Mouse (Mus musculus): ENCODE data around the gene Itgb5.

Itgb5 gene

DNA sequence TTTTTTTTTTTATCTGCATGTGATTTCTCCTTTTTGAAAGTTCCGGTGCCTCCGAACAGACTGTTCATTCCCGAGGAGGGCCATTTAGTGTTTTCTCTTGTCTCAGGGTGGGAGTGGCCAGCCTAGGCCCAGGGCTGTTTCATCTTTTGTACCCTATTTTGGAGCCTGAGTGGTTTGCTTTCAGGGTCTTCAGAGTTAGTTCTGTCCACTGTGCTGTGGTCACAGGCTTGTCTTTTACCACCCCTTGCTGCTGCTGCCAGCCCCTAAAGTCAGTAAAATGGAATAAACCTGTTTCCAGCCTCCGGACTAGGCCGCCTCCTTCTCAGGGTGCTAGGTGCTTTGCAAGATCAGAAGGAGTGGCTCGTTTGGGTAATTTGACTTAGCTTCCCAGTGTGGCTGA is 2.6 kb downstream of the Itgb5 start:
- DNase-seq (ENCODE audit: low read depth, low spot score) = no peak

DNA sequence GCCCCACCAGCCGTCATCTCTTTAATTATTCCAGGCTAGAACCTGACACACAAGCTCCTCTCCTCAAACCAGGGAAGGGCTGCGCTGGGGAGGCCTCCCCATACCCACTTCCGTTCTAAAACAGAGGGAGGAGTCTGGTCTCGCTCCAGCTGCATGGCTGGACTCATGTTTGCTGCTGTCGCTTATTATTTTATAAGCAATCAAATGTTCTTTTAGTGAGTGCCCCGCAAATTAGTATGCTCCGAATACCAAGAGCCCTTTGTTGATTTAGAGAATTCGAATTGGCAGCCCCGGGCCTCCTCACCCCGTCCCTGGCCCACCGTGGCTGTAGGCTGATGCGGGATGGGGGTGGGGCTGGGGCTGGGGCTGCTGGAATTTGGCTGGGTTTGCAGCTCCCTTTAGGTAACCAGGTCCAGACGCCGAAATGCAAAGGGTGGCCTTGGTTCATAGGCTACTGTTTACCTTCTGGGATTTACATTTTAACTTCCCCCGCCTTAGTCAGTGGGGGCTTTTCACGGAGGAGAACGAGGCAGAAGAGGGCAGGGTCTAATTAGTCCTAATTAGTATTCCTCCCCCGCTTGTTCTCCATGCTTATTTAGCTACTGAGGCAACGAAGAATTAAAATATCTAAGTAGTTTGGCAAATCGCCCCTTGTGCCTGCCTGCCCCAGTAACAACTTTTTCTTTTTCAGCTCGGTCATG is 3.4 kb downstream of the Itgb5 start:
- peak; percentile 33 for DNase-seq (ENCODE audit: low read depth, low spot score)

DNA sequence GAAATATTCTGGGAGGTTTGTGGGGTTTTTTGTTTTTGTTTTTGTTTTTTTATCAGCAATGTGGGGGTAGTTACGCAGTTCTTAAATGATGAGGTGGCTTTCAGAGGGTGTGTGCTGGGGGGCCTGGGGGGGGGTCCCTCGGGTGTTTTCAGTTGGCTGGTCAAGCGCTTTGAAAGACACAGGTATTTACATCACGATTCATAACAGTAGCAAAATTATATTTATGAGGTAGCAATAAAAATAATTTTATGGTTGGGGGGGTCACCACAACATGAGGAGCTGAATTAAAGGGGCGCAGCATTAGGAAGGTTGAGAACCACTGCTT is 3.9 kb downstream of the Itgb5 start:
- no peak for DNase-seq (ENCODE audit: low read depth, low spot score)

DNA sequence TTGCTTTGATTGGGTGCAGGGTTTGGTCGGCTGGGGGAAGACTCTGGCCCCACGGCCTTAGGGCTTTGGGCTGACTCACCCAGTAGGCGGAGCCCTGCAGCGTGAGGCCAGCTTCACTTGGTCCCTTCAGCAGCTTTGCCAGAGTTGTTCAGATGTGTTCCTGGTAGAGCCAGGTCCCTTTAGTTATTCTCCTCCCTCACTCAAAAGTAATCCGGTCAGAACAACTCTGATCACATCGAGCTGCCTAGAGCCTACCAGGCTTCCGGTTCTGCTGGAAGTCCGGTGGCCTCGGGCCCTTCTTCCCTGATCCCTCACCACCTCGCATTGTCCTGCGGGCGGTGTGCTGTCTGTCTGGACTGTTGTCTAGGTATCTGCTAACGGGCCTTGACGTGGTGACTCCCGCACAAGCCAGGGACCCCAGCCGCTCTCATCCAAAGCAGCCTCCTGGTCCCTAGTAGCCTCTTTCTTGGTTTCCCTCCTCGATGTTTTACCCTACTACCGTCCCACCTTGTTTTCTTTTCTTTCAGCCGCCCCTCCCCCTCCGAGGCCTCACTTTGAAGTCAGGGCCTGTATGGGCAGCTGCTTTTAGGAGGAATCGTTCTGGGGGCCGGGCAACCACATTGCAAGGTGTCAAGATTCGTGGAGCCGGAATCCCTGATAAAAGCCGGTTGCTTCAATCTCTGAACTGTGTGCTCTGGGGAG is 4.5 kb downstream of the Itgb5 start:
- peak; percentile 92 for DNase-seq (ENCODE audit: low read depth, low spot score)

DNA sequence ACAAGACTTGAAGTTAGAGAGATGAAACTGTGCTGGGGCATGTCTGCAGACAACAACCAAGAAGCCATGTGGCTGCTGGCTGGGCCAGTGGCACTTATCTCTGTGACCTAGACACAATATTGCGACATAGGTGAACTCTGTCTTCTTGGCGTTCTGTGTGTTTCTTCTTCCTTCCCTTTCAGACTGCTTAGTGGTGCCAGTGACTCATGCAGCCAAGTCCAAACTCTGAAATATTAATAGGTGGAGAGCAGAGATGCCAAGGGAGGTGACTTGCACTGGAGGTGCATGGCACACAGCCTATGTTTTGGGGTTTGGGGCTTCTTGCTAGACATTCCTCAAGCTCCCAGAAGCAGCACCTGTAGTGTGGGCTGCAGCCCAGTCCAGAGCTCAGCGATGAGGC is 7.2 kb downstream of the Itgb5 start:
- peak; percentile 90 for DNase-seq (ENCODE audit: low read depth, low spot score)

DNA sequence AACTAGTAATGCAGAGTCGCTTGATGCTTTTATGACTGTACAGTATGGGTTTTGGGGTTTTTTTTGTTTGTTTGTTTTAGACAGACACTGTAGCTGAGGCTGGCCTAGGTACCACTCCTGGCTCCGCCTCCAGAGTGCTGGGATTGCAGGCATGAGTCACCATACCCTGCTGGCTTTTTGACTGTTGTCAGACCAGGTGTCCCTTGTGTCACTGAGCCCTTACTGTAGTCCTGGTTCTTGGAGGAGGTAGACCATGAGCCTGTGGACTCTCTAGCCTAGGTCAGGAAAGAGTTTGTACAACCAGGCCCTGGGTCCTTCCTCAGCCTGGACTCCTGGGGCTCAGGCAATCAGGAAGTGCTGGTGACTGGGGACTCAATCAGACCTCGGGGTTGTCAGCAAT is 7.7 kb downstream of the Itgb5 start:
- DNase-seq (ENCODE audit: low read depth, low spot score) = peak; percentile 77

DNA sequence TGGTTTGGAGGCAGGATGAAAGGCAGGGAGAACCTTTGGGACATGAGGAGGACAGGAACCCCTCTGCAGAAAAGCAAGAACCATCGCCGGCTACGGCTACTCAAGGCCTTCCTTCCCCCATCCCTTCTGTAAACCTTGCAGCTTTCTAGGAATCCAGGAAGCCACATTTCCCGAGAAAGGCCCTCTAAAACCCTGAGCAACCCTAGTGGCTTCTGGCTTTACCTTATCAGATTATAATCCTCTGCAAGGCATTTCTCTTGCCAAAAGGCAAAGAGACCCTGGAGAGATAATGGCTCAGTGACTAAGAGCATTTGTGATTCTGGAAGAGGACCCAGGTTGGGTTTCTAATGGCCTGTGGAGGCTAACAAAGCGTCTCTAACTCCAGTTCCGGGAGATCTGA is 11.2 kb downstream of the Itgb5 start:
- no peak for DNase-seq (ENCODE audit: low read depth, low spot score)

DNA sequence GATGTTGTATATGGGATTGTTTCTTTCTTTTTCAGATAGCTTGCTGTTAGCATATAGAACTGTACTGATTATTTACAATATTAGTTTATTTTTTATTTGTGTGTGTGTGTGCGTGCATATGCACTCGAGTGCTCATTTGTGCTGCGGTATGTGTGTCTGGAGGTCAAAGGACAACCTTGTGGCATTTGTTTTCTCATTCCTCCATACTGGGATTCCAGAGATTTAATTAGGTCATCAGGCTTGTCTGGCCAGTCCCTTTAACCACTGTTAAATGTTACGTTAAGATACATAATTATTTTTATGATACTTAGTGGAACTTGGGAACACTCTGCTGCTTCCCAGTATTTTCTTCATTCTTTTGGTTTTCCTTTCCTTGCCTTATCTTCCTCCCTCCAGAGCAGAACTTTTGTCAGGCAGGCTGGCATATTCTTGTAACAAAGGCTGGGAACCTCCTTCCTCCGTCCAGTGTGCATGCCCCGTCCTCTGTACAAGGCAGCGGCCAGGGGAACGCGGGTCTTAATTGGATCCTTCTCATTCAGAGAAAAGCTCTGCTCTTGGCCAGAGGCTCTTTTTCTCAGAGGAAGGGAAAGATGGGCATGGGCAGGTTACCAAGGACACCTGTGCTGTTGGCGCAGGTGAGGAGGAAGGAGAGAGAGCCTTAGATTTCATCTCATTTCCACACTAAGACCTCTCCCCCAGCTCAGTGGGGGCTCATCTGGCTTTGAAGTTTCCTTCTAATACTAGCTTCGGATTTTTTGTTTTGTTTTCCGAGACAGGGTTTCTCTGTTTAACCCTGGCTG is 12.8 kb downstream of the Itgb5 start:
- DNase-seq (ENCODE audit: low read depth, low spot score) = no peak

DNA sequence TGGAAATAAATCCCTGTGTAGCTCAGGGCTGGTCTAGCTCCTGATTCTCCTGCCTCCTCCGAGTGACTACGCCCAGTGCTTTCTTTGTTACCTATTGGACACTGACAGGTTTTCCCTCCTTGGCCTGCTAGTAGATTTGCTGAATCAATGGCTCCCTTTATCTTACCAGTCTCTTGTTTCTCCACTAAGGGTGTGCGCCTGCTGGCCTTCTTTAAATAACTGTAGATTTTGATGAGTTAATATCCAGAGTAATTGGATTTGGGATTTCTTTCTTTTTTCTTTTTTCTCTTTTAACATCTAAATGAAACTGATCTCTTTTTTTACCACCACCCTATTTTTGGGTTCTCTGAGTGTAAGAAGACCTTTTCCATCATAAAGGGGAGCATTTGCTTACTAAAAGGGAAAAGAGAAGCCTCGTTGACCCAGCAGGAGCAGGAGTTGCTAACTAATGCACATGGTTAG is 14.7 kb downstream of the Itgb5 start:
- DNase-seq (ENCODE audit: low read depth, low spot score) = no peak

DNA sequence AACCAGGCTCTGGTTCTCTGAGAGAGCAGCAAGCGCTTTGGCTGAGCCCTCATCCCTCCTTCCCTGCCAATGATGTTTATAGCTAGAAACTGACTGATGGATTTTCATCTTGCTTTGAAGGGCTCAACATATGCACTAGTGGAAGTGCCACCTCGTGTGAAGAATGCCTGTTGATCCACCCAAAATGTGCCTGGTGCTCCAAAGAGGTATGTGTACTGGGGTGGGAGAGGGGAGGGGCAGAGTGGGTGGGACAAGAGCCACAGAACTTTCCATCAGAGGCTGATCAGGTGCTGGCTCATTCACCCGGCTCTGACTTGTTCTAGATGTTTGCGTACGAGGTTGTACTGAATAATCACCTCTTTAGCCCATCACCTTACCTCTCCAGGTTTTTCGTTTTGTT is 15.4 kb downstream of the Itgb5 start:
- no peak for DNase-seq (ENCODE audit: low read depth, low spot score)

DNA sequence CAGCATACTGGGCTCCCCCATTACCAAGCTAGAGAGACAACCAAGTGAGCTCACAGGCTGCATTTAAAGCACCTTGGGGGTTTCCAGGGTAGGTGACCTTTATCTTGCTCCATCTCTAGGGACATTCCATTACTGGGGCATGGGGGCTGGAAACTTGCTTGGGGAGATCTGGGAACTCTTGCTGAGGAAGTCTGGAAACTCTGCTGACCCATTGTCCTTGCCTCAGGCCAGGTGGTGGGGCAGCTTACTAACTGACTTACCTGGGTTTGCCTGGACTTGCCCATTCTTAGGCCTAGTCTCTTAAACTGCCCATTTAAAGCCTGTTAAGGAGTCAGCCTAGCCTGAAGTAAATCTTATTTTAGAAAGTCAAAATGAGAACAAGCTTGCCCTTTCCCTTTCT is 23.8 kb downstream of the Itgb5 start:
- DNase-seq (ENCODE audit: low read depth, low spot score) = no peak

DNA sequence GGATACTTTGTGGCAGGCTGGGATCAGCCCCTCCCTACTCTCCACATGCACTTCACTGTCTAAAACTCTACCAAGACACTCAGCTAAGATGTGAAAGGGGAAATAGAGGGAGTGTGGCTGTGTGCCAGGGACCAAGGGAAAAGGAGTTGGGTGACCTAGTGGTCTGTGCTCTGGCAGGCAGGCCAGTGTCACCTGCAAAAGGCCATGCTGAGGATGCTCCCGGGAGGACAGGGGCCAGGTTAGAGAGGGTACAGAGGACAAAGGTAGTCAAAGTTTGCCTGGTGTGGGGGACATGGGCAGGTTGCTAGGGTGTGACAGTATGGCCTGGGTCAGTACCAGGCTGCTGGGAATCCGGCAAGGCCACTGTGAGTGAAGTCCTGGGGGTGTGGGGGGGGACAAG is 29.3 kb downstream of the Itgb5 start:
- DNase-seq (ENCODE audit: low read depth, low spot score) = no peak

DNA sequence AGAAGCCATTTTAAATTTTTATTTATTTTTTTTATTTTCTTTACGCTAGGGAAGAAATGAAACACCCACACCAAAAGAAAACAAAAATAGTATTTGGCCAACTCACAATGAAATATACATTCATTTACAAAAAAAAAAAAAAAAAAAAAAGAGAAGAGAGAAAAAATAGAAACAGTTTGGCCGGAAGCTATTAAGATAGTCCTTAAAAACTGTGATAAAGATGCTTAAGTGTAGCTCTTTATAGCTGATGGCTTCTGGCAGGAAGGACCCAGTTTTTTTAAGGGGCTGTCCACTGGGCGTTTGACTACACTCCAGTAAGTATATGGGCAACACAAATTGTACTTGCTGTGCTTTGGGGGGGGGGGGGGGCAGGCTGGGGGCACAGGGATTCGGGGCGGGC is 29.9 kb downstream of the Itgb5 start:
- no peak for DNase-seq (ENCODE audit: low read depth, low spot score)

DNA sequence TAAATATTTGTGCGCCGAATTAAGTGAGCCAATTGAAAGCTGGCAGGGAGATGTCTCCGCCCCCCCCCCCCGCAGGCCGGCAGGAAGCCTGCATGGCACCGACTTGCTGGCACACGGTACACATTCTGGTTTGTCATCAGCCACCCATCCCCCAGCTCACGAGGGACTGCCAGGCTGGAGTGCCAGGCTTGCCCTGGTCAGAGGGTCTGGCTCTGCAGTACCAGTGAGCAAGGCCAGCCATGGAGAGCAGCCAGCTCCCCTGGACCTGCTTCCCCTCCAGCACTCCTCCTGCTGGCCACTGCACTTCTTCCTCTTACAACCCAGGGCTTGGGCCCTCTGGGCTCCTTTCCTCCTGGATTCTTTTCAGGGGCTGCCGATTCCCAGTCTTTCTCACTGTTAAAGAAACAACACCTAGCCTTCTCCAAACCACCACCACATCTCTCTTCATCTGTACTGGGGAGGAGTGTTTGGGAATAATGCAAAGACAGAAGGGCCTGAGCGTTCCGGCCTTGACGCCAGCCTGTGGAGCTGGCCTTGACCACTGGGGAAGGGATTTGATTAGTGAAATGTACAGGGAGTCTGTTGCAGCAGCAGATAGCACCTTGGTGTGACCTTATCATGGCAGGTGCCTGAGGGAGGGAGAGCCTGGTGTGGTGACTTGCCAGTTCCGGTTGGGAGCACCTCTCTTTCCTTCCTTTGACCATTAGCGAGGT is 30.7 kb downstream of the Itgb5 start:
- DNase-seq (ENCODE audit: low read depth, low spot score) = peak; percentile 64

DNA sequence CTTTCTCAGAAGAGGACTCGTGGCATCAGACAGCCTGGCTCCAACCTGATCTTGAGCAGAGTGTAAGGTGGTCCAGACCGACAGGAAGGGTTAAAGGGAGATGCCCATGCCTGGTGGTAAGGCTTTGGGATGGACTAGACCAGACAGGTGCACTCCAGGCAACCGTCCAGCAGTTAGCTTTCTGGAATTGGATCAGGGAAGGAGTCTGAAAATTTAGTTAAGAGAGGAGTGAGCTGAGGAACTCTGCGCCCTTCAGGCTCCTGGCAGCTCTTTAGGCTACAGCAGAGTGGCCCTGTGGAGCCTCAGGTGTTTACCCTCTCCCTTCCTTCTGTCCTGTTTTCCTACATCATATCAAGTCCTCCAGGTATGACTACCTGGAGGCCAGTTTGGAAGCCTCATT is 32.9 kb downstream of the Itgb5 start:
- no peak for DNase-seq (ENCODE audit: low read depth, low spot score)

DNA sequence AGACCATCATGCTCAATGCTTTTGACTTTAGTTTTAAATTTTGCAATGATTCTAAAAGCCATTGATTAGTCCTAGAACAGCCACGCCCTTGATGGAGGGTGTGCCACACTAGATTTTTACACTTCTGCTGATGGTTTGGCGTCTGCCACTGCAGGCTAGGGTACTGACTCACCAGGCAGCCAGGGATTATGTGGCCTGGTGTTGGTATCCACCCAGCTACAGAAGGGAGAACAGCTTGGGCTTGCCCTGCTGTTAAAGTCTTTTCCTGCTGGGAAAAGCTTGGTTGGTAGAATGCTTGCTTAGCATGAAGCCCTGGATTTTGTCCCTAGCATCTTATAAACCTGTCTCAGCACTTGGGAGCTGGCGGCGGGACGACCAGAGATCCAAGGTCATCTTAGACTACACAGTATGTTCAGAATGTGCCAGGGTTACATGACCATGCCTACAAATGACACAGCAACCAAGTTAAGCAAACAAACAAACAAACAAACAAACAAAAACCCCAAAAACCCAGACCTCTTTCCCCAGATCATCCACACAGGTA is 33.8 kb downstream of the Itgb5 start:
- no peak for DNase-seq (ENCODE audit: low read depth, low spot score)

DNA sequence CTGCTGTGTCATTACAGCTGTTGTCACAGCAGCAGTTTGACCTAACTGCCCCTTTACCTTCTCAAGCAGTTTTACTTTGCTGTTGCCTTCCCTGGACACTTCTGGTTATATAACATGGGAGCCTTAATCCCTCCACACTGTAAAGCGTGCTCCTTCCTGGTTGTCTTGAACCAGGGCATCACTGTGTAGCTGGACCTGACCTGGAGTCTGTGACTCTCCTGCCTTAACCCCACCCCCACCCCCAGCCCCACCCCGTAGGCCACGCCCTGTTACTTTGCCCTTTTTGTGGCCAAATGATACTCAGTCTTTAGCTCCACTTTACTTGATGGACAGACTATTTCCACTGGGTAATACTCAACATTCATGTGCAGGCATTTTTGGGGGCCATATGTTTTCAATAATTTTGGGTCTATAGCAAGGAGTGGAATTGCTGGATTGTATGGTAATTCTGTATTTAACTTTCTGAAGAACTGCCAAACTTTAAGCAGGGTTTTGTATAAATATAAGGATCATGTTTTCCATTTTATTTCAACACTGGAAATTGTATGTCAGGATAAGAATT is 40.8 kb downstream of the Itgb5 start:
- peak; percentile 71 for DNase-seq (ENCODE audit: low read depth, low spot score)

DNA sequence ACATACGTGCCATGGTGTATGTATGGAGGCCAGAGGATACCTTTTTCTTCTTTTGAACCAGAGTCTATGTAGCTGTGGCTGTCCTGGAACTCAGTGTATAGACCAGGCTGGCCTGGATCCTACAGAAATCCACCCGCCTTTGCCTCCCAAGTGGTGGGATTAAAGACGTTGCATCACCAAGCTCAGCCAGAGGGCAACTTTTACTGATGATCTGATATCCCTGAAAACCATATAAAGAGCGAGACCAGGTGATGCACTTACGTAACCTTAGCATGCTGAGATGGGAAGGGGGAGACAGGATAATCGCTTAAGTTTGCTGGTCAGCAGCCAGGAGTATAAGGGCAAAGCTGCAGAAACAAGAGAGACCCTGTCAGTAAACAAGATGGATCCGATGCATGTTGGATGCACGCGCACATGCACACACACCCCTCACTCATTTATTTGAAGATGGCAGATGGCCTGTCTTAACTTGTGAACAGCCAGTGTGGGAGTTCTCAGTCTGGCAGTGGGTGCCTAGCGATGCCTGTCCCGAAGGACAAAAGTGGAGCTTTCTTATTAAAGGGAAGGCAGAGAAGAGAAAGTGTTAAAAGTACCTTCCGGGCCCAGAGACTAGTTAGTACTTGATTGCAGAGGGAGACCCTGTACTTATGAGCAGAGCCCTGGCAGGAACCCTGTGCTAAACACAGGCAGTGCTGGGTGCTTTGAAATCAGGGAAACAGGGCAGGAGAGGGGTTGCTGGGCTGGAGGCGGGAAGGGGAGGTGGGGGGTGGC is 41.7 kb downstream of the Itgb5 start:
- no peak for DNase-seq (ENCODE audit: low read depth, low spot score)

DNA sequence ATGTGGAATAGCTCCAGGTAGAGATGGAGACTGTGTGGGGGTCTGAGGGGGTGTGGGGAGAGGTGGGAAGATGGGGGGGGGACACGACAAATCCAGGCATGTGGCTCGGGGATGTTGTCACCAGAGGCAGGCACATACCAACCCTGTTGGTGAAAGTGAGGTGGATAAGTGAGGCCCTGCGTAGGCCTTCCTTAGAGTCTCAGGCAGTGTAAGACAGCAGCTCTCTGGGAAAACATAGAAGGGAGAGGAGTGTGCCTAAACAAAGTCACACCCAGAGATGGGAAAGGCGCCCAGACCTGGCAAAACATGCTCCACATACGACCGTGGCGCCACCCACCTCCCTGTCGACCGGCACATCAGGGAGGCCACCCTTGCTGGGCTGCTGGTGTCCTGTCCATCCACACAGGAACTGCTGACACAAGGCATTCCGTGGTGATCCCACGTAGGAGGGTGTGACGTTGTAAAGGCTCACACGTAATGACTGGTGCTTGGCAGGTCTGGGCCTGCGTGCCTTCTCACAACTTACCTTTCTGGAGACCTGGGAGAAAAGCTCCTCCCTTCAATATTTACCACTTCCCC is 42.5 kb downstream of the Itgb5 start:
- DNase-seq (ENCODE audit: low read depth, low spot score) = no peak

DNA sequence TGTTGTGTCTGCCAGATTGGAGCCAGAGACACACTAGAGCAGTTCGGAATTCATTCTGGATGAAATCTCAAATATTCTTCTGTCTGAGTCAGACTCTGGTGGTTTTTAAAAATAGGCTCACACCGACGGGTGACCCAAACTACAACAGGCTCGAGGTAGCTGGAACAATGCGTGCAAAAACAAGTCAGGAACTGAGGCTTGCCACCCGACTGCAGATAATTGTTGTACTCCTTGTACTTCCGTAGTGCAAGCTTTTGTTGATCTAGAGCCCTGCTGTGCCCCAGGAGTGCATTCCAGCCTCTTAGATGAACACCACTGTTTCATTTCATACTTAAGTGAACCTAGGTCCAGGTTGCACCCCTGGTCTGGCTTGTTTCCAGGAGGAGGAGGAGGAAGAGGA is 43.8 kb downstream of the Itgb5 start:
- peak; percentile 88 for DNase-seq (ENCODE audit: low read depth, low spot score)

Measured in 3T3-L1 (cell line).